Mouse (Mus musculus) urinary bladder, postnatal 10 days (tissue): ENCODE measurements around the gene Kif1c.

Source experiments
- DNase-seq: peaks from one replicate; pipeline ENCODE4 v3.0.0; 2022; ENCODE audit warnings: low spot score

The Kif1c gene

GRCm38 (mm10) chr11:70667271-70668150 is 32.8 kb upstream of the Kif1c start:
- no peak for DNase-seq

GRCm38 (mm10) chr11:70668335-70668770 is 32.0 kb upstream of the Kif1c start:
- no peak for DNase-seq

- peak; percentile 86 for DNase-seq
Measured at GRCm38 (mm10) chr11:70668771-70669505, 31.4 kb upstream of the Kif1c start, which contains the start of gene Spag7. Gene Spag7 (minus strand): TSS chr11:70669416.

GRCm38 (mm10) chr11:70669582-70670345 is 30.6 kb upstream of the Kif1c start:
- no peak for DNase-seq

GRCm38 (mm10) chr11:70670483-70670882 is 29.9 kb upstream of the Kif1c start:
- no peak for DNase-seq

GRCm38 (mm10) chr11:70671333-70672047 is 28.9 kb upstream of the Kif1c start:
- DNase-seq = no peak

- DNase-seq = no peak
Measured at GRCm38 (mm10) chr11:70674014-70674413, 26.3 kb upstream of the Kif1c start.

- no peak for DNase-seq
Measured at GRCm38 (mm10) chr11:70674501-70674900, 25.8 kb upstream of the Kif1c start.

- DNase-seq = no peak
Measured at GRCm38 (mm10) chr11:70678092-70678491, 22.3 kb upstream of the Kif1c start.

GRCm38 (mm10) chr11:70678576-70678975 is 21.8 kb upstream of the Kif1c start:
- no peak for DNase-seq

- no peak for DNase-seq
Measured at GRCm38 (mm10) chr11:70679361-70679760, 21.0 kb upstream of the Kif1c start.

GRCm38 (mm10) chr11:70679894-70680293 is 20.5 kb upstream of the Kif1c start:
- no peak for DNase-seq

GRCm38 (mm10) chr11:70681170-70681569 is 19.2 kb upstream of the Kif1c start:
- no peak for DNase-seq

GRCm38 (mm10) chr11:70681897-70682581 is 18.3 kb upstream of the Kif1c start:
- no peak for DNase-seq

GRCm38 (mm10) chr11:70683640-70684039 is 16.7 kb upstream of the Kif1c start:
- no peak for DNase-seq

- DNase-seq = no peak
Measured at GRCm38 (mm10) chr11:70686901-70687566, 13.3 kb upstream of the Kif1c start.

- DNase-seq = peak; percentile 63
Measured at GRCm38 (mm10) chr11:70687601-70688199, 12.6 kb upstream of the Kif1c start, which contains the start of gene Camta2. Gene Camta2 (minus strand): TSS chr11:70688105.

GRCm38 (mm10) chr11:70688372-70688771 is 12.0 kb upstream of the Kif1c start:
- DNase-seq = no peak

GRCm38 (mm10) chr11:70689578-70689977 is 10.8 kb upstream of the Kif1c start:
- no peak for DNase-seq

GRCm38 (mm10) chr11:70693504-70693903 is 6.8 kb upstream of the Kif1c start:
- DNase-seq = no peak
